Mouse (Mus musculus) spleen, embryonic (tissue): ENCODE data around the gene Rassf6.

Experiments
- CTCF ChIA-PET: fragments of 350-600 bp; sonication (Branson Sonifier 250); formaldehyde crosslinking; loops from one replicate; lab custom pipeline; 2022; lab: Charles Lee

Gene Rassf6

DNA sequence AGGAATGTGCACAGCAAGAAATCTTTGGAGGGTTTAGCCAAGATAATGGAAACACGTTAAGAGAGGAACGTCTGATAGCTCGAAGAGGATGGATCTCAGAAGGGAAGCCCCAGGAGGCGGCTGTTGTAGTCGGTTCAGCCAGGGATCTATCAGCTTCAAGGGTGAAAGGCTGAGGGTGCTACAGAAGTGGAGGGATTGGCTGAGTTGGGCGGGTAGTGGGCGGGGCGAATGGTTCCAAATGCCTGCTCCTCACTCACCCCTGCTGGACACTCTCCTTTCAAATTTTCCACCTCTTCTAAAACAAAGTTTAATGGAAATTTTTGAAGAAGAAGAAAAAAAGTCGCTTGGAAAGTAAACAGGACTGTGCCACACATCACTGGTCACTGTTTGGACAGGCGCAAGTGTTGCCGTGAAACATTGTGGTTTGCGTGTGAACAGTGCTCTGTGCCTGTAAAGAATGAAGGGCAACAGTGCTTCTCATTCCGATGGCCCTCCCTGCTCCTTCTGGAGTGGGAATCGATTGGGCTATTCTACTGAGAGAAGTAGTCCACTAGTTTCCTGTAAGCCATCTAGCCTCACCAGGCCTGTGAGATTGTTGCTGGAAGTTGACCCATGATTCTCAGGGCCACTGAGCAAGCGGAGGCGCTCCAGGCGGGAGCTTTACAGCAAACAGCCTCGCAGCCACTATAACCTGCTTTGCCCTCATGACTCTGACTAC is 15.6 kb downstream of the Rassf6 start:
- CTCF ChIA-PET: no interaction called here

DNA sequence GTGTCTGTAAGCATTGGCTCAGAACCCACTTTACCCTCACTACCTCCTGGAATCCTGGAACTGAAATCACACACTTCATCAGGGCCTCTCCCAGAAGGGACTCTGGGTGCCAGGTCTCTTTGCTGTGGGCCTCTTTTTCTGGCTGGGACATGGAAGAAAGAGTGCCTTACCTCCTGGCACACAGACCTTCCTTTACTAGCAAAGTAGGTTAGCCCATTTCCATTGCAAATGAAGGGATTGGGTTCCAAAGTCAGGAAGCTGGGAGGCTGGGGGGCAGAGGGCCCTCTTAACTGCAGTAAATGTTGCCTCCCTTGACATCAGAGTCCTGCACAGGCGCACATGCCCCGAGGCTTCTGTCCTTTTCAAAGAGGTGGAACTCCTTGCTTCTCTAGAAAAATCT is 17.2 kb downstream of the Rassf6 start:
- CTCF ChIA-PET: interaction anchor here (0.6 kb wide), 2 partner anchors 24 to 1689 kb away, joined by 4 to 5 read pairs; no protein-coding TSS in a partner anchor

DNA sequence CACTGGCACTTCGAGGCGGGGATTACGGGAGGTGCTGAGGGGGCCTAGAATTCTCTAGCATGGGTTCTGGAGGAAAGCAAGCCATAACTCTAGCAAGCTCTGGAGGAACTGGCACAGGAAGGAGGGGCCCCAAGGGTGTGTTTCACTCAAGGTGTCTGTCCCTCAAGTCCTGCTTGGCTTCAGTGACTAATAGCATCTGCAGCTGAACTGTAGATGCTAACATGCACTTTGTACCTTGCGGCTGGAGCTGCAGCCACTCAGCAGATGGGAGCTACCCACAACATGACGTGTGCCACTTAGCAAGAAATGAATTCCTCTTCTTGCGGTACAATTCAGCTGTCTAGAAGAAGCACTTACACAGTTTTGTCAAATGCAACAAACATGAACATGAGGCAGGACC is 18.7 kb downstream of the Rassf6 start:
- CTCF ChIA-PET: no interaction called here

DNA sequence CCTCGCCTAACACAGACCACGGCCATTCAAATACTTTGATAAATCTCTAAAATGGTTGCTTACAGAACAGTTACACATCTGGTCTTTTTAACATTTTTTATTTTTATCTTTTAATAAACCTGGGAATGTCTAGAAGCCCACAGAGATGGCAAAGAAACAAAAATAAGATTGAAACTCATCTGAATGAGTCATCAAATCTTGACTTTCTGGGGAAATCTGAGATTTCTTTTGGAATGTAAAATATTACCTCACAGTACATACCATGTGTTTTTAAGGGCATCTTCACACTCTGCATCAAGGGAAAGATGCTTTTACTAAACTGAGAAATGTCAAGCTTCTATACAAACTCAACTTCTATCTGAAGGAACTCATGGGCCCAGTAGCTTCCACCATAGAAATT is 19.1 kb downstream of the Rassf6 start:
- CTCF ChIA-PET: no interaction called here

DNA sequence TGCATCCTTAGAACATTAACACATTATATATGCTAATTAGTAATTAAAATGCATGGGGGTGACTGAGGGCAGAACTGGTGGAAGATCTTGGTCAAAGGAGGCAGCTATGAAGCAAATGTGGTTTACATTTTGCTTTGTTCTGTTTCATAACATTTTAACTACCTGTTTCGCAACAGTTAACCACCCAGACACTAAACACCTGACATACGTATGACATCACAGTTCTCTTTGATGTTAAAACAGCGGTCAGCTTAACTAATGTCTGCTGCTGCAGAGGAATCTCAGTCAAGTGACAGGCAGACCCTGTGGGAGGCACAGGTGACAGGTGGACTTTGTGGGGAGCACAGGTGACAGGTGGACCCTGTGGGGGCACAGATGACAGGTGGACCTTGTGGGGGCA is 22.6 kb downstream of the Rassf6 start:
- CTCF ChIA-PET: no interaction called here

- CTCF ChIA-PET: interaction anchor here (0.5 kb wide), 1 partner anchor 367 kb away, joined by 3 read pairs; no protein-coding TSS in a partner anchor
These were observed 27.7 kb downstream of the Rassf6 start for GRCm38 (mm10) chr5:90612751-90613150.

DNA sequence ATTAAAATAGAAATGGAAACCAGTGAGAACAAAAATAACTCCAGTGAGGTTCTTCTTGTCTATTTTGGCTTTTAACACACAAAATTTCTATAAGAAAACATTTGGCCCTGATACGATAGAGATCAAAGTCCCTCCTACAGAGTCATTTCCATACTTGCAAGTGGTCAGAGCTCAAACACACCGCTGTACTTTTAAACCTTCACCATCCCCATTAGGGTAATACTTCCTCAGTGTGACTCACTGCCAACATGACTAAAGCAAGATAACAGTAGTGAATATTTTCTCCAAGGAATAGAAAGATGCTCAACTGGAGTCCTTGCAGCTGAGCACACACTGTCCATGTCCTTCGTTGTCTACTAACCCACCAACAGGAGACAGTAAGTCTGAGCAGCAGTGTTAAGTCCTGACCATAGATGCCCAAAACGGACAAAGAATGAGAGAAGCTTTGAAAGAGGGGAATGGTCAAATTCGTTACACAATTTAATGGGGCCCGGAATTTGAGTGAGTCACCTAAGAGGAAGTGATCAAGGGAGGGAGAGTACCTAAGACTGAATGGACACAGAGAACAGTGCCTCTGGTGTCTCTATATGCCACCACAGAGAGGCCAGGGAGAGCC is 28.4 kb downstream of the Rassf6 start:
- CTCF ChIA-PET: no interaction called here

DNA sequence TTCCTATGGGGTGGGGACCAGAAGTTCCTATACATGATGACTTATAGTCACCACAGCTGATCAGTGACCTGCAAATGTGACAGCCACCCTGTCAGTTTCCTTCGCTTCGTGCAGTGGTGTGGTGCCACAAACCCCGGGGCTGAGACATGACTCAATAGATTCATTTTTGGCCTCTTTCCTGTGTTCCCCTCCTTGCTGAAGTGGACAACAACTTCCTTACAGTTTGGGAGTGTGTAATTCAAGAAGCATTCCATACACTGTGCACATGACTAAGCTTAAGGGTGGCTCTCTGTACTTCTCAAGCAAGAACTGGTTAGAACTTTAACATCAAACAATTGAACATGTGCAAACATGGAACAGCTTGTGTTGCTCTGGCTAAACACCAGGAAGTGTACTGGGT is 29.1 kb downstream of the Rassf6 start:
- CTCF ChIA-PET: no interaction called here

DNA sequence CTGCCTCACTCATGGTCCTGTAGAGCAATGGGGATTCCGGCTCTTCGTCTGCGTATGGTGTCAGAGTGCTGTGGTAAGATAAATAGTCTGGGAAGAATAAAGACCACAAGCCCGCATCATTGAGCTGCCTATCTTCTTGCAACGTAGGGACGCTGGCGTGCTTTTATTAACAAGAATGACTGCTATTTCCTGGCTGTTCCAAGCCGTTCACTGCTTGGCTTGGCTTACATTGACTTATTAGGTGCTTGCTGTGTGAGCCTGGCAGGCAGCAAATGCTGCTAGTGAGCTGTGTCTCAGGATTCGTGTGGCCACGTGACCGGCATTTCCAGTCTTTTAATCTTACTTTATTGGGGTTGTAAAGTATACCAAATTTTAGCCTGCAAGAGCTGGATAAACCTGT is 31.6 kb downstream of the Rassf6 start:
- CTCF ChIA-PET: no interaction called here

GRCm38 (mm10) chr5:90603407-90603923 is 37.0 kb downstream of the Rassf6 start:
- CTCF ChIA-PET: interaction anchor here (0.5 to 0.6 kb wide), 2 partner anchors 14 to 46 kb away, joined by 6 to 8 read pairs; no protein-coding TSS in a partner anchor

GRCm38 (mm10) chr5:90601469-90601868 is 39.0 kb downstream of the Rassf6 start:
- CTCF ChIA-PET: interaction anchor here (0.9 to 2.8 kb wide), 3 partner anchors 39 to 59 kb away, joined by 3 to 13 read pairs (median 4); partner anchors contain the start of gene Rassf6

DNA sequence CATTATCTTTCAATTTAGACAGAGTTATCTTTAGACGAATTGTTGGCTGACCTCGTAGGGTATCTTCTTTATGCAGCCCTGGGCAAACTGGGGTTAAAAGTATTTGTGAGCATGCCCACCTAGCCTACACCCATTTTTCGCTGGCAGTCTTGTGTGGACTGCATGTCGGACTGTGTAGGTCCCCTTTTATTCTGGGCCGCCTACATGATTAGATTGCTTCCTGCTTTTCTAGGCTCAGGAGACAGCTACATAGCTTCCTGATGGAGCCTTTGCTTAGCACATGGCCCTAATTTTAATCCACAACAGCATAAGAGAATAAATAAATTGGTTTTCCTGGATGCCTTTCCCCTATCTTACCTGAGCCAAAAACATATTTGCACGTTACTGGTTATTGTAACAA is 44.3 kb downstream of the Rassf6 start:
- CTCF ChIA-PET: no interaction called here

GRCm38 (mm10) chr5:90594945-90595344 is 45.5 kb downstream of the Rassf6 start:
- CTCF ChIA-PET: no interaction called here

GRCm38 (mm10) chr5:90591936-90592335 is 48.5 kb downstream of the Rassf6 start:
- CTCF ChIA-PET: no interaction called here

DNA sequence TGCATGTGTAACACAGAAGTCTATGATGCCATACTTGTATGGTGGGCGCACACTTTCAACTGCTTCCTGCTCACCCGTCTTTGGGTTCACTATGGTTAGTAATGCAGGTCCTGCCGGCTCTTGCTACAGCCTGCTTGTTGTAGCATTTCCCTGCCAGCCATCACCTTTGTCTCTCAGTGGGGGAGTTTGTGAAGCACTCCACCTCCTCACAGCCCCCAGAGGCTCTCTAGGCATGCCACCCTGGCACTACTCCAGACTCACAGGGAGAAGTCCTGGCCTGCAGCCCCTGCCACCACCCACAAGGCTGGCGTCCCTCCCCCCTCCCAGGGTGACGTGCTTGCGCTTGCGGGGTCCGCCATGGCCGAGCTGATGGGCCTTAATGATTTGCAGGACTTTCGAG is 49.8 kb downstream of the Rassf6 start:
- CTCF ChIA-PET: no interaction called here

GRCm38 (mm10) chr5:90588708-90589595 is 51.5 kb downstream of the Rassf6 start:
- CTCF ChIA-PET: interaction anchor here (0.6 to 1.1 kb wide), 2 partner anchors 98 to 386 kb away, joined by 3 read pairs; no protein-coding TSS in a partner anchor

- CTCF ChIA-PET: interaction anchor here (0.6 kb wide), 1 partner anchor 99 kb away, joined by 3 read pairs; no protein-coding TSS in a partner anchor
These were observed 52.4 kb downstream of the Rassf6 start for GRCm38 (mm10) chr5:90588104-90588503.

DNA sequence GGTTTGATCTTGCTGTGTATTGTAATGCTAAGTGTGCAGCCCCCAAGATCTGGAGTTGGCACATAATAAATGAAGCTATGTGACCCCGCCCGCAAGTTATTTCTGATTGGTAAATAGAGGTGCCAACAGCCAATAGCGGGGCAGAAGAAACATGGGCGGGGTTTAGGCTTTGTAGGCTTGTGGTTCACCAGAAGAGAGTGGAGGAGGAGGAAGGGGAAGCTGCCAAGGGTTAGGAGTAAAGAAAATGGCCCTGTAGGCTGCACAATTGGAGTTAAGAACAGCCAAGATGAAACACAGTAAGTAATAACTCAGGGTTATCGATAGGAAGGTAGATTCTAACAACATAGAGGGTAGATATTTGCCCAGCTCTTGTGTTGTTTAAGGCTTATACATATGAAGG is 53.9 kb downstream of the Rassf6 start:
- CTCF ChIA-PET: interaction anchor here (0.6 kb wide), 1 partner anchor 14 kb away, joined by 4 read pairs; no protein-coding TSS in a partner anchor

- CTCF ChIA-PET: no interaction called here
These were observed 55.7 kb downstream of the Rassf6 start for GRCm38 (mm10) chr5:90584799-90585198.

- CTCF ChIA-PET: no interaction called here
These were observed 58.3 kb downstream of the Rassf6 start for GRCm38 (mm10) chr5:90582179-90582578.

DNA sequence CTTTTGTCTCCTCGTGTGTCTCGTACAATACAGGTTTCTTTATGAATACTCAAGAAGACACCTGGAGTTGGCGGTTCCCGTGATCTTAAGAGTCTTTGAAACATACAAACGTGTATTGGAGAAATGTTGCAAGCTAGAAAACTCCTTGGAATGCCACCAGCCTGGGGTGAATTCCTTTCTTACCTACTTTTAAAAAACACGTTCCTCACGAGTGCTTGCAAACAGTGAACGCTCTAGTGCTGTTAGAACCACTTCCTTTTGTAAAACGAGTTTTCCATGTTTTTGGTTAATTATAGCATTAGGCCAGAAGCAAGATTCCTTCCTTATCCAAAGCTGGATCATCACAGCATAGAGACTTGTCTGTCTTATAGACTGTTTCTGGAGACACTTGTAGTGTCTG is 60.9 kb downstream of the Rassf6 start:
- CTCF ChIA-PET: interaction anchor here (0.6 to 0.7 kb wide), 2 partner anchors 323 to 383 kb away, joined by 3 to 14 read pairs; no protein-coding TSS in a partner anchor
